Mouse (Mus musculus) CH12.LX (cell line): ENCODE measurements around the gene Btd. TPM values are rescaled to one million over a fixed set of nuclear protein-coding genes. Genes with fewer than 3 reads are reported as not detected.

ENCODE experiments used
- DNase-seq: peaks from one replicate; pipeline ENCODE4 v3.0.0-alpha.2; 2013; ENCODE audit errors: extremely low read depth
- H3K27ac ChIP-seq: 2 replicates; pipeline ENCODE4 v1.5.1; 2012; ENCODE audit warnings: low read depth, mild to moderate bottlenecking, control low read depth, moderate library complexity; ENCODE audit not compliant: insufficient read depth
- H3K27me3 ChIP-seq: replicated peaks from 2 replicates; pipeline ENCODE3; 2012; ENCODE audit warnings: inconsistent platforms
- H3K36me3 ChIP-seq, 2 experiments: replicated peaks in 1 of 2; 2 replicates each; pipeline versions ENCODE3 to v1.6.1; 2012; ENCODE audit warnings: inconsistent platforms in 1 of 2, low read length in 1 of 2, mild to moderate bottlenecking in 1 of 2, mixed read lengths in 1 of 2, moderate library complexity in 1 of 2; ENCODE audit not compliant: control insufficient read depth in 1 of 2, insufficient read depth in 1 of 2
- H3K4me1 ChIP-seq, 2 experiments: 2 replicates each; pipeline ENCODE4 v1.6.1; 2012; ENCODE audit warnings: inconsistent platforms in 1 of 2, moderate library complexity in 1 of 2; ENCODE audit not compliant: insufficient read depth in 2 of 2, control insufficient read depth in 1 of 2
- H3K4me2 ChIP-seq: 2 replicates; pipeline ENCODE4 v1.6.1; 2012; ENCODE audit warnings: low read depth, mild to moderate bottlenecking, control low read depth; ENCODE audit not compliant: poor library complexity, insufficient read depth, severe bottlenecking
- H3K4me3 ChIP-seq, 3 experiments: fragments of 150-350 bp in 1 of 3; sonication (generic) in 1 of 3; replicated peaks in 1 of 3; 2 replicates each; pipeline versions ENCODE3 to v1.5.1; 2011 to 2012; ENCODE audit warnings: low read depth in 2 of 3, low read length in 2 of 3, mild to moderate bottlenecking in 2 of 3, moderate library complexity in 2 of 3, control low read depth in 1 of 3, improper control_type of control experiment in 1 of 3, inconsistent platforms in 1 of 3, mixed read lengths in 1 of 3; ENCODE audit not compliant: poor library complexity in 1 of 3
- H3K79me2 ChIP-seq: replicated peaks from 2 replicates; pipeline ENCODE4 v1.6.1; 2012; ENCODE audit warnings: mild to moderate bottlenecking, moderate library complexity; ENCODE audit not compliant: control insufficient read depth, poor library complexity, insufficient read depth, severe bottlenecking; ENCODE audit errors: extremely low read depth
- H3K9ac ChIP-seq: 2 replicates; pipeline ENCODE4 v1.6.1; 2012; ENCODE audit warnings: low read depth, mild to moderate bottlenecking, control low read depth, moderate library complexity; ENCODE audit not compliant: insufficient read depth
- H3K9me3 ChIP-seq: replicated peaks from 2 replicates; pipeline ENCODE3; 2012; ENCODE audit warnings: low read length, inconsistent platforms, mixed read lengths
- BHLHE40 ChIP-seq: IDR thresholded peaks from 2 replicates; pipeline ENCODE4 v1.6.1; 2011; ENCODE audit warnings: mild to moderate bottlenecking, low read depth, low read length, improper control_type of control experiment
- CHD1 ChIP-seq: IDR thresholded peaks from 2 replicates; pipeline ENCODE4 v1.6.1; 2012; ENCODE audit warnings: low read depth, low read length, improper control_type of control experiment, inconsistent platforms
- CTCF ChIP-seq, 2 experiments: IDR thresholded peaks in 1 of 2; conservative IDR thresholded peaks in 1 of 2; 2 replicates each; pipeline ENCODE4 v1.5.1; 2011 to 2012; ENCODE audit warnings: low read depth in 2 of 2, low read length in 2 of 2, improper control_type of control experiment in 1 of 2, inconsistent platforms in 1 of 2, mild to moderate bottlenecking in 1 of 2, moderate library complexity in 1 of 2
- E2F4 ChIP-seq: IDR thresholded peaks from 2 replicates; pipeline ENCODE4 v1.6.1; 2011; ENCODE audit warnings: low read depth, low read length, improper control_type of control experiment; ENCODE audit not compliant: insufficient replicate concordance
- ELF1 ChIP-seq: IDR thresholded peaks from 2 replicates; pipeline ENCODE4 v1.6.1; 2014; ENCODE audit warnings: low read depth, mild to moderate bottlenecking, inconsistent platforms, low read length, improper control_type of control experiment
- ETS1 ChIP-seq: conservative IDR thresholded peaks from 2 replicates; pipeline ENCODE4 v1.6.1; 2012; ENCODE audit warnings: low read depth, mild to moderate bottlenecking, inconsistent platforms, low read length, improper control_type of control experiment, moderate library complexity
- GABPA ChIP-seq: IDR thresholded peaks from 2 replicates; pipeline ENCODE4 v1.6.1; 2012; ENCODE audit warnings: low read depth, low read length, improper control_type of control experiment, inconsistent platforms; ENCODE audit not compliant: insufficient replicate concordance
- HCFC1 ChIP-seq: IDR thresholded peaks from 2 replicates; pipeline ENCODE4 v1.6.1; 2012; ENCODE audit warnings: low read depth, mild to moderate bottlenecking, inconsistent platforms, low read length, improper control_type of control experiment
- IRF4 ChIP-seq: IDR thresholded peaks from 2 replicates; pipeline ENCODE4 v1.6.1; 2014; ENCODE audit warnings: low read depth, mild to moderate bottlenecking, inconsistent platforms, low read length, improper control_type of control experiment
- MAX ChIP-seq: IDR thresholded peaks from 2 replicates; pipeline ENCODE4 v1.6.1; 2011; ENCODE audit warnings: low read length, improper control_type of control experiment
- MEF2A ChIP-seq: IDR thresholded peaks from 2 replicates; pipeline ENCODE4 v1.6.1; 2014; ENCODE audit warnings: low read depth, mild to moderate bottlenecking, inconsistent platforms, low read length, improper control_type of control experiment, borderline replicate concordance
- MXI1 ChIP-seq: IDR thresholded peaks from 2 replicates; pipeline ENCODE4 v1.6.1; 2011; ENCODE audit warnings: mild to moderate bottlenecking, low read depth, low read length, improper control_type of control experiment
- MYC ChIP-seq: IDR thresholded peaks from 2 replicates; pipeline ENCODE4 v1.6.1; 2011; ENCODE audit warnings: low read depth, mild to moderate bottlenecking, improper control_type of control experiment, low read length
- NELFE ChIP-seq: IDR thresholded peaks from 2 replicates; pipeline ENCODE4 v1.6.1; 2011; ENCODE audit warnings: low read depth, low read length, improper control_type of control experiment
- NRF1 ChIP-seq: IDR thresholded peaks from 2 replicates; pipeline ENCODE4 v1.6.1; 2014; ENCODE audit warnings: low read depth, mild to moderate bottlenecking, inconsistent platforms, low read length, improper control_type of control experiment, moderate library complexity
- POLR2A ChIP-seq: IDR thresholded peaks from 2 replicates; pipeline ENCODE4 v1.6.1; 2011; ENCODE audit warnings: low read depth, mild to moderate bottlenecking, improper control_type of control experiment, low read length
- RCOR1 ChIP-seq: conservative IDR thresholded peaks from 2 replicates; pipeline ENCODE4 v1.6.1; 2012; ENCODE audit warnings: low read depth, mild to moderate bottlenecking, inconsistent platforms, low read length, improper control_type of control experiment
- SMC3 ChIP-seq: IDR thresholded peaks from 2 replicates; pipeline ENCODE4 v1.6.1; 2011; ENCODE audit warnings: low read depth, low read length, improper control_type of control experiment
- TCF12 ChIP-seq: IDR thresholded peaks from 2 replicates; pipeline ENCODE4 v1.6.1; 2014; ENCODE audit warnings: low read depth, mild to moderate bottlenecking, inconsistent platforms, low read length, improper control_type of control experiment
- USF1 ChIP-seq: IDR thresholded peaks from 2 replicates; pipeline ENCODE4 v1.6.1; 2014; ENCODE audit warnings: low read depth, mild to moderate bottlenecking, inconsistent platforms, low read length, improper control_type of control experiment
- USF2 ChIP-seq: conservative IDR thresholded peaks from 2 replicates; pipeline ENCODE4 v1.6.1; 2011; ENCODE audit warnings: low read depth, low read length, improper control_type of control experiment
- ZMIZ1 ChIP-seq: IDR thresholded peaks from 2 replicates; pipeline ENCODE4 v1.6.1; 2012; ENCODE audit warnings: low read depth, mild to moderate bottlenecking, inconsistent platforms, low read length, improper control_type of control experiment
- ZNF384 ChIP-seq: IDR thresholded peaks from 2 replicates; pipeline ENCODE4 v1.6.1; 2012; ENCODE audit warnings: low read depth, low read length, improper control_type of control experiment, inconsistent platforms
- dilution Hi-C: fragments of 300-500 bp; cut with MboI; formaldehyde crosslinking; loops from 2 replicates; pipeline ENCODE4 v1.14.3; 2020; ENCODE audit warnings: low sequenced_read_pairs; ENCODE audit not compliant: extremely low pct_unique_long_range_greater_than_20kb, extremely low pct_ligation_motif_present
- in situ Hi-C: fragments of 300-500 bp; cut with MboI; formaldehyde crosslinking; loops from 3 replicates; pipeline ENCODE4 v1.14.3; 2019; ENCODE audit warnings: low sequenced_read_pairs, low pct_ligation_motif_present, low pct_unique_long_range_greater_than_20kb, mixed read lengths
- polyA plus RNA-seq: library from polyadenylated mRNA; unstranded; fragments of >175 nt; gene quantifications from 2 replicates; pipeline ENCODE4 v1.2.1, GENCODE M21; 2012; ENCODE audit warnings: low read depth; ENCODE audit not compliant: insufficient read length
- total RNA-seq, 2 experiments: library from RNA; depleted of rRNA; stranded (reverse); fragments of 300-350 nt in 1 of 2; fragments of >200 nt in 1 of 2; gene quantifications; 2 replicates each; pipeline ENCODE4 v1.2.3; 2012 to 2014

The Btd gene
- total and polyA plus RNA-seq, 3 experiments: 16.2 to 25.4 (median 23.0) TPM

DNA sequence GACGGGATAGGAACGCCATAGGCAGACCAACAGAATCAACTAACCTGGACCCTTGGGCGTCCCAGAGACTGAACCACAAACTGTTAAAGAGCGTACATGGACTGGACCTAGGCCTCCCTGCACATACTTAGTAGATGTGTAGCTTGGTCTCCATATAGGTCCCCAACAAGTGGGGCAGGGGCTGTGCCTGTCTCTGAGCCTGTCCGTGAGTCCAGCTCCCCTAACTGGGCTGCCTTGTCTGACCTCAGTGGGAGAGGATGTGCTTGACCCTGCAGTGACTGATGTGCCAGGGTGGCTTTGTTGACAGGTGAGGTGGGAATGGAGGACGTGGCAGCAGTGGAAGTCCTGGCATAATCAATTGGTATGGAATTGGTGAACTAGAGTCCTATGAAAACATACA, 51.7 kb downstream of the Btd start:
- TF ChIP-seq POLR2A: no peak
- TF ChIP-seq NRF1: no peak
- TF ChIP-seq E2F4: no peak
- no peak for TF ChIP-seq MXI1
- no peak for TF ChIP-seq USF1
- no peak for TF ChIP-seq USF2
- TF ChIP-seq MAX: no peak
- TF ChIP-seq NELFE: no peak
- TF ChIP-seq GABPA: no peak
- TF ChIP-seq SMC3: no peak
- TF ChIP-seq RCOR1: no peak
- no peak for TF ChIP-seq HCFC1
- TF ChIP-seq ELF1: no peak
- TF ChIP-seq ZMIZ1: no peak
- TF ChIP-seq BHLHE40: no peak
- H3K27me3 ChIP-seq: no peaks in the 10 kb centered on the region
- peaks cover 13 to 35% of the 10 kb centered on the region in 2 experiments for H3K4me1 ChIP-seq
- H3K27ac ChIP-seq: no peak overlapping the region
- dilution Hi-C loops (no loop called here), in situ Hi-C loops (no loop called here)
- no peaks in the 10 kb centered on the region for H3K79me2 ChIP-seq
- H3K9me3 ChIP-seq: no peaks in the 10 kb centered on the region
- no peak overlapping the region for H3K4me3 ChIP-seq
- H3K4me2 ChIP-seq: no peak overlapping the region
- DNase-seq: no peak
- peaks cover 0 to 6% of the 10 kb centered on the region in 2 experiments for H3K36me3 ChIP-seq
- H3K9ac ChIP-seq: no peak overlapping the region

DNA sequence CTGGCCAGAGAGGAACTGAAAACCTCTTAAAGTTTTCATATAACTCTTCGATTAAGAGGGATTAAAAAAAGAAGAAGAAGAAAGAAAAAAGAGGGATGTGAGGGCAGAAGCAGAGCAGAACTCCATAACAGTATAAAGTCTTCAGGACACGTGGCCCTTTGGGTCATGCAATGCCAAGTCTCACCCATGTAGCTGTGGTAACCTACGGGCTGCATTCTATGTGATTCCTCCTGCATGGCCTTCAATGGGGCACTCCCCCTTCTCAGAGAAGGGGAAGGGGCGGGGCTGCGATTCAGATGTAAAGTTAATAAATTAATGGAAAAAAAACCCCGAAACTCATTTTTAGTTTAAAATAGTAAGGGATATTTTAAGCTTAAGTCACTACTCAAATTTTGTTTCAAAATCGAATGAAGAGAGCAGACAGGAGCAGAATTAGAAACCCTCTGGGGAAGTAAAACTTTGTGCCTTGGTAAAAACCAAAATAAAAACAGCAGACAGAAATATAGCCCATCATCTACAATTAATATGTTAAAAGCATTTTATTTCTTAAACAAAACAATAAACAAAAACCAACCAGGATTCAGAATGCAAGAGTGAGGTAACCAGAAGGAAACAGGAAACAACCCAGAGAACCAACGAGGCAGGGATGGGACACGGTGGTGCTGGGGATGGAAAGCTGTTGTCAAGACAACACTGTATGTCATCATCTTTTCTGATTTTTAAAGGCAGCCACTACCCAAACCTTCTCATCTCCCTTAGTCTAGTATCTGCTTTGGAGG, 55.6 kb downstream of the Btd start:
- dilution Hi-C loops: no loop called here
- H3K4me3 ChIP-seq: peak overlapping the region in 1 of 3 experiments; percentile 13
- peak overlapping the region; percentile 63 for H3K9ac ChIP-seq
- peaks cover 13 to 39% of the 10 kb centered on the region in 2 experiments for H3K4me1 ChIP-seq
- H3K27ac ChIP-seq: peak overlapping the region; percentile 79
- no peaks in the 10 kb centered on the region for H3K79me2 ChIP-seq
- peak; percentile 90 for DNase-seq
- TF ChIP-seq ELF1 (0 out of 2 replicates have a peak, but pooled peaks have one; percentile 28), MEF2A (peak; percentile 91), TCF12 (no peak), MXI1 (peak; percentile 84; the same call in 1 of the 2 replicates), RCOR1 (no peak), ETS1 (no peak; the same call in 1 of the 2 replicates), USF2 (no peak), NRF1 (no peak), HCFC1 (peak; percentile 30; the same call in 1 of the 2 replicates), POLR2A (0 out of 2 replicates have a peak, but pooled peaks have one; percentile 30), MYC (peak; percentile 92), CTCF (conservative IDR thresholded peaks at IDR 0.05 in 1 of 2, IDR thresholded peaks at IDR 0.05 in 1 of 2; ENCODE audit: low read depth in 2 of 2, low read length in 2 of 2) (no peak), ZNF384 (no peak), IRF4 (0 out of 2 replicates have a peak, but pooled peaks have one; percentile 33), CHD1 (no peak)
- H3K27me3 ChIP-seq: no peaks in the 10 kb centered on the region
- peaks cover 0 to 26% of the 10 kb centered on the region in 2 experiments for H3K36me3 ChIP-seq
- in situ Hi-C loops: no loop called here
- H3K9me3 ChIP-seq: no peaks in the 10 kb centered on the region
- peak overlapping the region; percentile 91 for H3K4me2 ChIP-seq
